Comparison of ENCODE assay signal across 8 mouse cellular contexts in the genomic region with DNA sequence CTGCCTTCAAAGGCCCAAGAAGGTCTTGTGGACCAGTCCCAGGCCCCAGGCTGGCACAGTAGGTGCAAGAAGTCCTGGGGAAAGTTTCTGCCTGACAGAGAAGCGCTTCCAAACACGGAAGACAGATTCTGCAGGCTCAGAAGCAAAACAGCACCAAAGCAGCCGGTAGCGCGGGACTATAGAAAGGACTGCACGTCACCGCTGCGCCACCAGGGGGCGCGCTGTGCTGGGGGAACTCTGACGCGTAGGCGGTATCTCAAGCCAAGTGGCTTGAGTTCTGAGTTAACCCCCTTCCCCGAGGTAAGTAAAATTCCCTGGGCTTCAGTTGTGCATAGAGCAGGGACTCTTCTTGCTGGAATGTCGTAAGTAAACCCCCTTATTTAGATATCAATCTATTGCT. TPM values are rescaled to one million over a fixed set of nuclear protein-coding genes. Genes with fewer than 3 reads are reported as not detected.
A peak's percentile ranks its signal among the peaks of the same experiment; 100 is the strongest.
DNase-seq lines count a peak whose midpoint lies in the region; ATAC-seq and TF ChIP-seq lines count a peak whose summit lies in the region.

No protein-coding gene starts in this region.

- H3K4me1 ChIP-seq in embryonic facial prominence, embryonic 15.5 days = peaks cover 32% of the 10 kb centered on the region
- peaks cover 4 to 14% of the 10 kb centered on the region in 2 experiments for H3K4me1 ChIP-seq in heart, embryonic 14.5 days (ENCODE audit: control insufficient read depth in 2 of 2, insufficient read depth in 2 of 2, low read length in 2 of 2)
- H3K4me1 ChIP-seq in lung, adult 2 months (ENCODE audit: control insufficient read depth, insufficient read depth, low read length) = peaks cover 4% of the 10 kb centered on the region; the same call in 1 of the 2 replicates

- H3K9ac ChIP-seq in embryonic facial prominence, embryonic 15.5 days = no peak overlapping the region; the same call in 1 of the 2 replicates
- no peak overlapping the region for H3K9ac ChIP-seq in heart, embryonic 14.5 days (ENCODE audit: low read length)

- H3K27me3 ChIP-seq in embryonic facial prominence, embryonic 15.5 days = no peaks in the 10 kb centered on the region
- H3K27me3 ChIP-seq in heart, embryonic 14.5 days (ENCODE audit: control insufficient read depth, insufficient read depth, low read length) = no peaks in the 10 kb centered on the region

- H3K4me2 ChIP-seq in embryonic facial prominence, embryonic 15.5 days (replicated peaks) = peak overlapping the region; percentile 31
- peak overlapping the region; percentile 84; the same call in 1 of the 2 replicates for H3K4me2 ChIP-seq in heart, embryonic 14.5 days (ENCODE audit: low read length)

- H3K27ac ChIP-seq in embryonic facial prominence, embryonic 15.5 days (replicated peaks) = 0 out of 2 replicates have a peak overlapping the region, but pooled peaks have one; percentile 22
- no peak overlapping the region for H3K27ac ChIP-seq in heart, embryonic 14.5 days (replicated peaks in 1 of 2; ENCODE audit: control insufficient read depth in 1 of 2, insufficient read depth in 1 of 2, low read depth in 2 of 2, low read length in 2 of 2)

- H3K4me3 ChIP-seq in embryonic facial prominence, embryonic 15.5 days (replicated peaks) = 0 out of 2 replicates have a peak overlapping the region, but pooled peaks have one; percentile 71
- H3K4me3 ChIP-seq in heart, embryonic 14.5 days (ENCODE audit: control insufficient read depth in 1 of 2, insufficient read depth in 1 of 2, low read depth in 1 of 2, low read length in 2 of 2) = no peak overlapping the region
- H3K4me3 ChIP-seq in lung, adult 2 months (replicated peaks; ENCODE audit: extremely low read depth, low read depth, low read length) = no peak overlapping the region

- peaks cover 16% of the 10 kb centered on the region for H3K36me3 ChIP-seq in embryonic facial prominence, embryonic 15.5 days
- peaks cover 14% of the 10 kb centered on the region for H3K36me3 ChIP-seq in heart, embryonic 14.5 days (ENCODE audit: control insufficient read depth, insufficient read depth, low read length)

- TF ChIP-seq POLR2A in lung, adult 2 months (IDR thresholded peaks at IDR 0.05; ENCODE audit: borderline replicate concordance, extremely low read depth, low read depth, low read length) = no peak

- TF ChIP-seq CTCF in lung, adult 2 months (IDR thresholded peaks at IDR 0.05; ENCODE audit: insufficient read depth, low read length) = peak; percentile 91

- no peaks in the 10 kb centered on the region for H3K9me3 ChIP-seq in embryonic facial prominence, embryonic 15.5 days (replicated peaks)
- no peaks in the 10 kb centered on the region for H3K9me3 ChIP-seq in heart, embryonic 14.5 days (ENCODE audit: control insufficient read depth, low read length)

- 5% methylated on average over 15 of the region's 15 CpGs for WGBS in embryonic facial prominence, embryonic 15.5 days
- WGBS in heart, embryonic 14.5 days = 3% methylated on average over 15 of the region's 15 CpGs
- 3% methylated on average over 15 of the region's 15 CpGs for WGBS in lung, adult 2 months

- DNase-seq in CD8-positive naive resting alpha-beta T cell, adult 2 months (ENCODE audit: low read depth in 2 of 2, low spot score in 2 of 2) = peak; percentile 78 to 85
- DNase-seq in adrenal gland, postnatal 4 days (ENCODE audit: low spot score in 2 of 2) = peak; percentile 67 to 69
- DNase-seq in kidney, postnatal 4 days = peak; percentile 91 to 92
- DNase-seq in lung, adult 2 months = peak; percentile 81
- peak; percentile 60 for DNase-seq in retina, adult 2 months (ENCODE audit: low read depth, low spot score)
- DNase-seq in thymus, postnatal 25 days = peak; percentile 86

- no peak; the same call in 1 of the 2 replicates for ATAC-seq in embryonic facial prominence, embryonic 15.5 days (ENCODE audit: insufficient number of reproducible peaks, low FRiP score, low TSS enrichment, low read depth)
- no peak for ATAC-seq in heart, embryonic 14.5 days (ENCODE audit: insufficient number of reproducible peaks, insufficient read depth, low FRiP score, low read depth)

RNA-seq across cellular contexts. Expression of a gene that starts 0.8 kb away (rescaled TPM):
- 10 to 100 TPM; 34.9 to 41.8 TPM for total RNA-seq in adrenal gland, postnatal 4 days (2021)
- polyA plus RNA-seq in embryonic facial prominence, embryonic 15.5 days (2015; fragmentation: Nextera tagmentation; extraction: Ambion mirVana) = 26.7 and 27.6 TPM in 2 replicates
- polyA plus RNA-seq in heart, embryonic 14.5 days (2014; fragmentation: Nextera tagmentation; extraction: Ambion mirVana) = 17.0 and 20.1 TPM in 2 replicates
- polyA plus RNA-seq in lung, adult 2 months (2012; rRNA removed) = 43.9 and 45.9 TPM in 2 replicates

RNA-seq across cellular contexts. Expression of a gene that starts 1.7 kb away (rescaled TPM):
- total RNA-seq in adrenal gland, postnatal 4 days (2021) = 10 to 100 TPM; 23.9 to 26.0 TPM
- polyA plus RNA-seq in embryonic facial prominence, embryonic 15.5 days (2015; fragmentation: Nextera tagmentation; extraction: Ambion mirVana) = 26.9 and 27.0 TPM in 2 replicates
- 13.4 and 13.6 TPM in 2 replicates for polyA plus RNA-seq in heart, embryonic 14.5 days (2014; fragmentation: Nextera tagmentation; extraction: Ambion mirVana)
- 15.3 and 16.9 TPM in 2 replicates for polyA plus RNA-seq in lung, adult 2 months (2012; rRNA removed)

RNA-seq across cellular contexts. Expression of a gene that starts 29.0 kb away (rescaled TPM):
- 1 to 10 TPM; 3.6 to 4.8 TPM for total RNA-seq in adrenal gland, postnatal 4 days (2021)
- polyA plus RNA-seq in embryonic facial prominence, embryonic 15.5 days (2015; fragmentation: Nextera tagmentation; extraction: Ambion mirVana) = 1.0 and 1.6 TPM in 2 replicates
- polyA plus RNA-seq in heart, embryonic 14.5 days (2014; fragmentation: Nextera tagmentation; extraction: Ambion mirVana) = 0.18 and 0.24 TPM in 2 replicates
- polyA plus RNA-seq in lung, adult 2 months (2012; rRNA removed) = 2.6 and 4.0 TPM in 2 replicates

RNA-seq across cellular contexts. Expression of a gene that starts 35.8 kb away (rescaled TPM):
- total RNA-seq in adrenal gland, postnatal 4 days (2021) = 10 to 100 TPM; 32.5 to 33.5 TPM
- 48.6 and 49.5 TPM in 2 replicates for polyA plus RNA-seq in embryonic facial prominence, embryonic 15.5 days (2015; fragmentation: Nextera tagmentation; extraction: Ambion mirVana)
- polyA plus RNA-seq in heart, embryonic 14.5 days (2014; fragmentation: Nextera tagmentation; extraction: Ambion mirVana) = 43.0 and 44.8 TPM in 2 replicates
- 21.2 and 31.7 TPM in 2 replicates for polyA plus RNA-seq in lung, adult 2 months (2012; rRNA removed)

RNA-seq across cellular contexts. Expression of a gene that starts 36.1 kb away (rescaled TPM):
- 10 to 100 TPM; 24.7 to 25.9 TPM for total RNA-seq in adrenal gland, postnatal 4 days (2021)
- 19.2 and 19.6 TPM in 2 replicates for polyA plus RNA-seq in embryonic facial prominence, embryonic 15.5 days (2015; fragmentation: Nextera tagmentation; extraction: Ambion mirVana)
- polyA plus RNA-seq in heart, embryonic 14.5 days (2014; fragmentation: Nextera tagmentation; extraction: Ambion mirVana) = 15.4 and 20.0 TPM in 2 replicates
- polyA plus RNA-seq in lung, adult 2 months (2012; rRNA removed) = 6.2 and 7.1 TPM in 2 replicates
